Mouse (Mus musculus) megakaryocyte, adult 5-6 weeks (primary cell): Measurements from ENCODE around the gene Parvg. TPM values are rescaled to one million over a fixed set of nuclear protein-coding genes. Genes with fewer than 3 reads are reported as not detected.
A peak's percentile ranks its signal among the peaks of the same experiment; 100 is the strongest.

Source experiments
- ATAC-seq: 2 replicates; pipeline ENCODE4 v1.8.0; 2016; ENCODE audit warnings: mild to moderate bottlenecking, inconsistent platforms; ENCODE audit not compliant: poor library complexity, severe bottlenecking
- total RNA-seq, 2 experiments: library from RNA; stranded (forward) in 1 of 2; stranded (reverse) in 1 of 2; fragments of 153-499, 151-499 nt in 1 of 2; fragments of 221-1000, 200-1000 nt in 1 of 2; gene quantifications; 2 replicates each; pipeline versions ENCODE4 v1.2.3 to v1.2.4; 2015 to 2017

Gene Parvg
- total RNA-seq, 2 experiments from 2014 or later, result 54.9 to 147 TPM

DNA sequence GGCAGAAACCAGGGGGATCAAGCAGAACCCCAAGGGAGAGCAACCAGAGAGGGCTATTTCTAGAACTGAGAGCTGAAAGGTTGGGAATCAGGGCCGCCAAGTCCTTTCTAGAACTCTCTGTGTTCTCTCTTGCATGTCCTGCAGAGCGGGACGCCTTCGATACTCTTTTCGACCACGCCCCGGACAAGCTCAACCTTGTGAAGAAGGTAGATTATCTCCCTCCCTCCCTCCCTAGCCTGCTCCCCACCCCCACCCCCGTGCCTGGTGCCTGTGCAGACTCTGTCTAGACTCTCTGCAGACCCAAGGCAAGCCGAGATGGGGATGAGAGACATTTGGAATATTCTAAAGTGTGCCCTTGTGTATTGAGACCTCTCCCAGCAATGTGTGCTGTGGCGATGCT lies 20.6 kb upstream of the Parvg start:
- no peak for ATAC-seq

DNA sequence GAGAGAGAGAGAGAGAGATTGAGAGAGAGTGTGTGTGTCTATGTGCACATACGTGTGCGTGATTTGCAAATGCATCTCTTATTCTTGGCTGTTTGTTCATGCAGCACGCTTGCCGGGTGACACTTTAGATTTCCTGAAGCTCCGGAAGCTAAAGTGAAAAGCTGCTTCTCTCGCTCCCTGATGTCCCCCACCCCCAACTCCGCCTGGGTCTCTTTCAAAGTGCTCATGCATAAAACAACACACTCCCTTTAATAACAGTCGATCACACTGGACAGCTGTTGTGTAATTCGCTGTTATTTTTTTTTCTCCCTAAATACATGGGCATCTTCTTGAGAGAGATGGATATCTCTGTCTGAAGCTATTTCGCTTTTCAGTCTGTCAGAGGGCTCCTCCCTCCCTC lies 18.5 kb upstream of the Parvg start:
- ATAC-seq, result no peak

GRCm38 (mm10) chr15:84310271-84310670 lies 13.6 kb upstream of the Parvg start:
- ATAC-seq, result no peak

DNA sequence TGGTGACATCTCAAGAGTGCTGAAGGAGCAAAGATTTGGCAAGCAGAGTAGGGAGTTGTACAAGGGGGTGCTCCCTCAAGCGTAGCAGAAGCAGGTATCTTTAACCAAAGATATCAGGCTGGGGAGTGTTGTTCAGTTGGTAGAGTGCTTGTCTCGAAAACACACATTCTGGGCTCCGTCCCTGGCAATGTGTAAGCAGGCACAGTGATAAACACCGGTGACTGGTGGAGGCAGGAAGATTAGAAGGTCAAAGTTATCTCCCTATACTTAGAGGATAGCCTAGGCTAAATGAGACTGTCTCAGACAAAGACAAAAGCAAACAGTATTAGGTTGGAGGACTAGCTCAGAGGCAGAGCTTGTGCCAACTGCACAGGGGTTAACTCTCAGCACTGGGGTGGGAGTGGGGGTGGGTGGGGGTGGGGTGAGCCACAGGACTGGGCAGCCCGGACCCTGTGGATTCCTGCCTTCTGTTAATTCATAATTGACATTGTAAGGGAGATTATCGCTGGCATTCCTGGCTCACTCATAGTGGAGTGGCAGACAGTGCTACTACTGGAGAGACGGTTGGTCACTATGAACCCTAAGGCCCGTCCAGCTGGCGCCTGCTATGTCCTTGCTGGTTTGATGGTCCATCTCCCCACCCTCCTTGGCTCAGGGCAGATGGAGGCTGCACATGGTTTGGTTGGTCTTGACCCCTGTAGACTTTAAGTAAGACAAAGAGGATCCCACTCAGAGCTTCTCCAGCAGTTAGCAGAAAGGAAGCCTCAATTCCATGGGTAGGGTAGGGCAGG lies 12.3 kb upstream of the Parvg start:
- ATAC-seq, result no peak

DNA sequence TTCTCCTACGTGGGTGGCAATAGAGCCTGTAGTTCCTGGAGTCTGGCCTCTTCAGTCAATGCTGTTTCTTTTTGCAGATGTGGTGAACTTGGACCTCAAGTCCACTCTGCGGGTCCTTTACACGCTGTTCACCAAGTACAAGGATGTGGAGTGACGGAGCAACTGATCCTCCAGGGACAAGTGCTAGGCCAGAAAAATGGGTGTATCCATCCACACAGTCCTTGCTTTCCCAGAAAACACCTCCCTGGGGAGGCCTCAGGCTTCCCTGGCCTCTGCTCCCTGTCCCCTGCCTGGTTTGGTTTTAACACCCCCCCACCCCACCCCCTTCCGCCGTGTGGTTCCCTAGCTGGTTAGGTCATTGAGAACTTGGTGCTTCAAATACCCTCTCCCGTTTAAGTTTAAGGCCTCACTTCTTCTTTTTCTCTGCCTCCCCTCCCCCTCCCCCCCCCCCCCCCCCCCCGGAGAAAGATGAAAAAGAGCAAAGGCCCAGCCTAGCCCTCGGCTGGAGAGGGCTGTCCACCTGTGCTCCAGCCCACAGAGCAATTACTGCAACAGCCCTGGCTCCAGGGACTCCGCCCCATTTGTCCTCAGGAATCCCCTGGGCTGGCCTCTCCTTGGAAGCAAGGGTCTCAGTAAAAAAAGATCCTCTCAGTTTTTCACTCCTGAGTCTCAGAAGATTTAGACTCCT lies 10.8 kb upstream of the Parvg start:
- peak; percentile 33 for ATAC-seq

- peak; percentile 34 for ATAC-seq
These were observed 10.3 kb upstream of the Parvg start for GRCm38 (mm10) chr15:84313566-84313878.

DNA sequence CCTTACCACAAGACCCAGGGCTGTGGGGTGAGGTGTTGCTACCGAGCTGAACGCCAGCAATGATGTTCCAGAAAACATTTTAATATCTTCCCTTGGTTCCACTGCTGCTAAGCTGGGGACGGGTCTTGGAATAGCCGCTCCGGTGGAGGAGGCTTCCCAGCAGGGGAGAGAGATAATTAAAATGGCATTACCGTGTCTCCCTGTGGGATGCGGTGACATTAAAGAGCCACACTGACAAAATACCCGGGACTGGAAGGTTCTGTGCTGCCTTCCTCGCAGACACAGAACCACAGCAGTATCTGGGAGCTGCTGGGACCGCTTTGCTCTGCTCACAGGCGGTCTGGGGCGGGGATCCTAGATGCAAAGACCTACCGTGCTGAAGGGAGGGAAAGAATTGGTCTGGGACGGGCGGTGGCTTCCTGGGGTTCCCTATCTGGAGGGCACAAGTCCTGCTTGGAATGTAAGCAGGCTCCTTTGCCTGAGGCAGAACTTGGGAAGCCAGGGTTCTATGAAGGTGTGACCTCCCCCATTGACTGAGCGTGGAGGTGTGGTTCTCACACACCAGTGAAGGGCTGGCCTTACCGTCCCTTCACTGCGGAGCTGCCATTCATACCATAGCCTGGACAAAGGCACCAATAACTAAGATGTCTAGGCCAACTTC lies 9.3 kb upstream of the Parvg start:
- ATAC-seq, result no peak

DNA sequence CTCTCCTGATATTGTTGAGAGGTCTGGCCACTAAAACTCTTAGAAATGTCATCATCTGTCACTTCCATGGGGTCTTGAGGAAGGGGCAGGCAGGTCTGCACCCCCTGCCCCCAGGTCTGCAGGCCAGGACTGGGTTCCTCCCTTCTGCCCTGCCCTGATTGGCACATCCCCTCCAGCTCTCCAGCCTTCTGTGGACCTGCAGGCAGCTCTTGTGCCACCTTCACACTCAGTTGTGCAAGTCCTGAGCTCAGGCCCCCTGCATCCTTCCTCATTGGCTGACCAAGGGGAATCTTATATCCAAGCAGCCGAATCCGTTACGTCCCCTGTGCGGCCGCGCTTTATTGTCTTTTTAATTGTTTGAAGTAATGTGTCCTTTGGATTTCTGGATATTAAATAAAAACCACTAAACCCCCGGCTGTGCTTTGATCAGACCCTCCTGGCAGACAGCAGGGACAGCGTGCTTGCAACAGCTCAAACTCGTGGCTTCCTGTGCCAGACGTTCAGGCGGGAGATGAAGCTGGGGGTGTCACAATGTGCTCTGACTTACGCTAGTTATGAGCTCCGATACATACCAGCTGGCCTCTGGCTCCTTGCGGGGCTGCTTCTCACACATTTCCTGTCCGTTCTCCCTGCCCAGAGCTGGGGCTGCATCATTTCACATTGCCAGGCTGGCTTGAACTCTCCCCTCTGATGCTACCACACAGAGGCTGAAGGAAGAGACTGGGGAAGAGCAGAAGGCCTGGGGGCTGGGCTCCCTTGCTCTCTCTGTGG lies 8.4 kb upstream of the Parvg start:
- peak; percentile 82 for ATAC-seq

DNA sequence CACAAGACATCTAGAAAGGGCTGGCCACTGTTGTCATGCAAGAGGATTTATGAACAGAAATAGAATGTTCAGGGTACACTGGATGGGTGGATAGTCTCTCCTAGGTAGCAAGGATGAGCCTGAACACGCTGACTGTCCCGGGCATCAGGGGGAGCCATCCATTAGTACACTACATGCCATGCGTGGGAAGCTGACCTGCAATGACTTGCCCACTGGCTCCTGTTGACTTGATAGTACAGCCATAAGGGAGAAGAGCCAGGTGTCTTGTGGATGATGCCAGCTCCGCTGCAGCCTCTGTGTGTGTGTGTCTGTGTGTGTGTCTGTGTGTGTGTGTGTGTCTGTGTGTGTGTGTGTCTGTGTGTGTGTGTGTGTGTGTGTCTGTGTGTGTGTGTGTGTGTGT lies 4.4 kb upstream of the Parvg start:
- ATAC-seq, result no peak

GRCm38 (mm10) chr15:84321544-84322174 lies 2.2 kb upstream of the Parvg start:
- ATAC-seq, result peak; percentile 54

DNA sequence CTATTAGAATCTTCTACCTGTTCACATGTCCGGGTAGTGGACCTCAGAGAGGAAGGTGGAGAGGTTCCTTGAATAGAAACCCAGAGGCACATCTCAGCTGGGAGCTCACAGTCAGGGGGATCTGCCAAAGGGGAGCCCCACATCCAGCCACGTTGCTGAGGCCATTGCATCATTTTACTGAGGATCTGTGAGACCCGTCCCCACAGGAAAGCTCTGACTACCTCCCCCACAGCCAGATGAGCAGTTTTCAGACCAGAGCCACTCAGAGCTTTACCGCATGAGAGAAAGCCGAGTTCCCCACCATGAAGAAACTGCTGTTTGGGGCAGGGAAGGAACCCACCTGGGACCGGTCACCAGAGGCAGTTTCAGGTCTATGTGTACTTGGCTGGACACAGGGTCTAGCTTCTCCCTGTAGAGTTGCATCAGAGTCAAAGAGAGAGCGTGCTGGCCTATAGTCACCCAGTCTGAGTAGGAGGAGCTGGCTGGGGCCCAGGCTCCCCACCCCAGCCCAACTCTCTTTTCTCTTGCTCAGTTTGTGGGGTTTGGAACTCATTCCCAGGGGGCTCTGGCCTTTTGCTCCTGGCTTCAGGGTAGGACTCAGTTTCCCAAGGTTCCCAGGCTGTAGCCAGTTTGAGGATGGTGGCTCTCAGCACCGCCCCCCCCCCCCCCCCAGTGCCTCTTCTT lies 1.2 kb downstream of the Parvg start:
- peak; percentile 61 for ATAC-seq

DNA sequence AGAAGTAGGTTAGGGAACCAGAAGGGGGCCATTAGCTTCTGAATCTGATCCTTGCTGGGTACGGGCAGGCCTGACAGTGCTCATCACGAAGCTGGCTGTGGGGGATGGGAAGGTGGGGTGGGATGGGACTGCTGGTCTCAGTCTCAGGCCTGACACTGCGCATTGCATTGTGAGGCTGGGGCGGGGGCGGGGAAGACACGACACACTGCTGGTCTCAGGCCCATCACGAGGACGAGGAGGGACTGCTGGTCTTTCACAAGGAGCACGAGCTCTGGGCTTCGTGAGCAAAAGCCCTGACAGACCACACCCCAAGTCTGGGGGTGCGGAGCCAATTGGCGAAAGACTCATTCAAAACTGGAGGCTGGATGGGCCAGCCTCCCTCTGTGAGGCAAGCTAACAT lies 1.9 kb downstream of the Parvg start:
- peak; percentile 57 for ATAC-seq

GRCm38 (mm10) chr15:84328870-84329269 lies 5.0 kb downstream of the Parvg start:
- no peak for ATAC-seq

DNA sequence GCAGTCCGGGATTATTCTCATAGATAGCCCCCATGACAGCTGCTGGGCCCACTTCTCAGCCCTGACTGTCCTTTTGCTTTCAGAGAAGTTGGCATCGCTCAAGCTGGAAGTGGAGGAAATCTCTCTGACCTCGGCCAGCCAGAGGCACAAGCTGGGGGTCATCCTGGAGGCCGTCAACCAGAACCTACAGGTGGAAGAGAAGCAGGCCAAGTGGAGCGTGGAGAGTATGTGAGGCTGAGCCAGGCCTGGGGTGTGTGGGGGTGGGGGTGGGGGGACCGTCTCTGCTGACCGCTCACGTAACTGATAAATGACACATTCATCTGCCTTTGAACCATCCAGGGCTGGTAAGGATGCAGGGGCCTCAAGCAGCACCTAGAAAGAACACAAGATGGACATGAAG lies 6.1 kb downstream of the Parvg start:
- no peak for ATAC-seq

DNA sequence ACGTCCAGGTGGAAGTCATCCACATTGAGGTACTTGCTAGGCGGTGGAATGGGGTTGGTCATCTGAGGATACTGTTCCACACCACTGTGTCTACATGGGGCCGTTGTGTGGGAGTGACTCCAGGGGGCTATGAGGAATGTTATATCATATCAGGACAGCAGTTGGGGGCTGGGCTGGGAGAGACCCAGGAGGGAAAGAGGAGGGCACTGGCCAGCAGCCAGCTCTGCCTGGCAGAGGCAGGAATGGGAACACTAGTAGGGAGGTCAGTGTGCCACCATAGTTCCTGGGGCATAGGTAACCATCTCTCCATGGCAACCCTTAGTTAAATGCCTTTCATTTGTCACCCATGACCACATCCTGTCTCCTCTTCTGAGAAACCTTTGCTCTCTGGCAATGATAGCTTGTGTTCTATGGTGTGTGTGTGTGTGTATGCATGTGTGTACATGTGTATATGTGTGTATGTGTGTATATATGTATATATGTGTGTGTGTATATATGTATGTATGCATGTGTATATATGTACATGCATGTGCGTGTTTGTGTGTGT lies 7.3 kb downstream of the Parvg start:
- ATAC-seq, result peak; percentile 43; the same call in 1 of the 2 replicates

DNA sequence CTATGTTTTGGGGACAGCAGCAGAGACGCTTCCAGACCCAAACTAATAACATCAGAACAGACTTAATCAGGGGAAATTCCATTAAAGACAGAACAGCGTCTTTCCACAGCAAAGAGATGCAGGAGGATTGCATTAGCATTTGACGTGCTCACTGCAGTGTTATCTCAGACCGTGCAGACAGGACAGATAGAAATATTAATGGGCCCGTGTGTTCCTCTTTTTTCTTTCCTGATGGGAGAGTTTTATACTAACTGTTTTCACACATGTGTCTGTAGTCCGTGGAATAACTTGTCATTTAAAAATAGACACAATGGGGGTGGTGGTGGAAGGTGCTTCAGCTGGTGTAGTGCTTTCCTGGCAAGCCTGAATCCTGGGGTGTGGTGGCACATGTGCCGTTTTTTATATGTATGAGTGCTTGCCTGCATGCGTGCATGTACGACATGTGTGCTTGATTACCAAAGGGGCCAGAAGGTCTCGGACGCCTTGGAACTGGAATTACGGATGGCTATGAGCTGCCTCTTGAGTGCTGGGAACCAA lies 12.5 kb downstream of the Parvg start:
- no peak for ATAC-seq

GRCm38 (mm10) chr15:84337599-84337998 lies 13.8 kb downstream of the Parvg start:
- ATAC-seq, result no peak

- no peak for ATAC-seq
These were observed 17.1 kb downstream of the Parvg start for GRCm38 (mm10) chr15:84340926-84341325.

DNA sequence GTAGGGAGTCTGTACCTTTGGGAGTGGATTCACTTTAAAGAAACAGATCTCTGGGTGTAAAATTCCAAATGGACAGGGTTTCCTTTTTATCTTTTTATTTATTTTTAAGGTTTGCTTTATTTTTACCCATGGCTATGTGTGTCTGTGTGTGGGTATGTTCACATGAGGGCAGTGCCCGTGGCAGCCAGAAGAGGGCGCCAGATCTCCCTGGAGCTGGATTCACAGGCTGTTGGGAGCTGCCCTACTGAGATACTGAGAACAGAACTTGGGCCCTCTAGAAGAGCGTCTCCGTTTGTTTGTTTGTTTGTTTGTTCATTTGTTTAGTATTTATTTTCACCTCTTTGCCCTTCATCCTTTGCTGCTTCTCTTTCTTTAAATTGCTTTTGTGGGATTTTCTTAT lies 24.9 kb downstream of the Parvg start:
- ATAC-seq, result no peak
